Mouse (Mus musculus) CH12.LX (cell line): Measurements from ENCODE around the gene Actrt2. TPM values are rescaled to one million over a fixed set of nuclear protein-coding genes. Genes with fewer than 3 reads are reported as not detected.

Experiments
- DNase-seq: peaks from one replicate; pipeline ENCODE4 v3.0.0-alpha.2; 2013; ENCODE audit errors: extremely low read depth
- H3K27ac ChIP-seq: 2 replicates; pipeline ENCODE4 v1.5.1; 2012; ENCODE audit warnings: low read depth, mild to moderate bottlenecking, control low read depth, moderate library complexity; ENCODE audit not compliant: insufficient read depth
- H3K27me3 ChIP-seq: replicated peaks from 2 replicates; pipeline ENCODE3; 2012; ENCODE audit warnings: inconsistent platforms
- H3K36me3 ChIP-seq, 2 experiments: replicated peaks in 1 of 2; 2 replicates each; pipeline versions ENCODE3 to v1.6.1; 2012; ENCODE audit warnings: inconsistent platforms in 1 of 2, low read length in 1 of 2, mild to moderate bottlenecking in 1 of 2, mixed read lengths in 1 of 2, moderate library complexity in 1 of 2; ENCODE audit not compliant: control insufficient read depth in 1 of 2, insufficient read depth in 1 of 2
- H3K4me1 ChIP-seq, 2 experiments: 2 replicates each; pipeline ENCODE4 v1.6.1; 2012; ENCODE audit warnings: inconsistent platforms in 1 of 2, moderate library complexity in 1 of 2; ENCODE audit not compliant: insufficient read depth in 2 of 2, control insufficient read depth in 1 of 2
- H3K4me2 ChIP-seq: 2 replicates; pipeline ENCODE4 v1.6.1; 2012; ENCODE audit warnings: low read depth, mild to moderate bottlenecking, control low read depth; ENCODE audit not compliant: poor library complexity, insufficient read depth, severe bottlenecking
- H3K4me3 ChIP-seq, 3 experiments: fragments of 150-350 bp in 1 of 3; sonication (generic) in 1 of 3; replicated peaks in 1 of 3; 2 replicates each; pipeline versions ENCODE3 to v1.5.1; 2011 to 2012; ENCODE audit warnings: low read depth in 2 of 3, low read length in 2 of 3, mild to moderate bottlenecking in 2 of 3, moderate library complexity in 2 of 3, control low read depth in 1 of 3, improper control_type of control experiment in 1 of 3, inconsistent platforms in 1 of 3, mixed read lengths in 1 of 3; ENCODE audit not compliant: poor library complexity in 1 of 3
- H3K79me2 ChIP-seq: replicated peaks from 2 replicates; pipeline ENCODE4 v1.6.1; 2012; ENCODE audit warnings: mild to moderate bottlenecking, moderate library complexity; ENCODE audit not compliant: control insufficient read depth, poor library complexity, insufficient read depth, severe bottlenecking; ENCODE audit errors: extremely low read depth
- H3K9ac ChIP-seq: 2 replicates; pipeline ENCODE4 v1.6.1; 2012; ENCODE audit warnings: low read depth, mild to moderate bottlenecking, control low read depth, moderate library complexity; ENCODE audit not compliant: insufficient read depth
- H3K9me3 ChIP-seq: replicated peaks from 2 replicates; pipeline ENCODE3; 2012; ENCODE audit warnings: low read length, inconsistent platforms, mixed read lengths
- BHLHE40 ChIP-seq: IDR thresholded peaks from 2 replicates; pipeline ENCODE4 v1.6.1; 2011; ENCODE audit warnings: mild to moderate bottlenecking, low read depth, low read length, improper control_type of control experiment
- CHD1 ChIP-seq: IDR thresholded peaks from 2 replicates; pipeline ENCODE4 v1.6.1; 2012; ENCODE audit warnings: low read depth, low read length, improper control_type of control experiment, inconsistent platforms
- CTCF ChIP-seq, 2 experiments: IDR thresholded peaks in 1 of 2; conservative IDR thresholded peaks in 1 of 2; 2 replicates each; pipeline ENCODE4 v1.5.1; 2011 to 2012; ENCODE audit warnings: low read depth in 2 of 2, low read length in 2 of 2, improper control_type of control experiment in 1 of 2, inconsistent platforms in 1 of 2, mild to moderate bottlenecking in 1 of 2, moderate library complexity in 1 of 2
- E2F4 ChIP-seq: IDR thresholded peaks from 2 replicates; pipeline ENCODE4 v1.6.1; 2011; ENCODE audit warnings: low read depth, low read length, improper control_type of control experiment; ENCODE audit not compliant: insufficient replicate concordance
- ELF1 ChIP-seq: IDR thresholded peaks from 2 replicates; pipeline ENCODE4 v1.6.1; 2014; ENCODE audit warnings: low read depth, mild to moderate bottlenecking, inconsistent platforms, low read length, improper control_type of control experiment
- GABPA ChIP-seq: IDR thresholded peaks from 2 replicates; pipeline ENCODE4 v1.6.1; 2012; ENCODE audit warnings: low read depth, low read length, improper control_type of control experiment, inconsistent platforms; ENCODE audit not compliant: insufficient replicate concordance
- KAT2A ChIP-seq: IDR thresholded peaks from 2 replicates; pipeline ENCODE4 v1.6.1; 2012; ENCODE audit warnings: low read length, improper control_type of control experiment, inconsistent platforms; ENCODE audit not compliant: insufficient replicate concordance
- MAFK ChIP-seq: IDR thresholded peaks from 2 replicates; pipeline ENCODE4 v1.6.1; 2011; ENCODE audit warnings: low read length, improper control_type of control experiment; ENCODE audit not compliant: insufficient replicate concordance
- MEF2A ChIP-seq: IDR thresholded peaks from 2 replicates; pipeline ENCODE4 v1.6.1; 2014; ENCODE audit warnings: low read depth, mild to moderate bottlenecking, inconsistent platforms, low read length, improper control_type of control experiment, borderline replicate concordance
- MYC ChIP-seq: IDR thresholded peaks from 2 replicates; pipeline ENCODE4 v1.6.1; 2011; ENCODE audit warnings: low read depth, mild to moderate bottlenecking, improper control_type of control experiment, low read length
- PAX5 ChIP-seq: IDR thresholded peaks from 2 replicates; pipeline ENCODE4 v1.6.1; 2012; ENCODE audit warnings: low read length, inconsistent platforms, mixed read lengths
- RCOR1 ChIP-seq: conservative IDR thresholded peaks from 2 replicates; pipeline ENCODE4 v1.6.1; 2012; ENCODE audit warnings: low read depth, mild to moderate bottlenecking, inconsistent platforms, low read length, improper control_type of control experiment
- SIN3A ChIP-seq: IDR thresholded peaks from 2 replicates; pipeline ENCODE4 v1.6.1; 2012; ENCODE audit warnings: low read length, improper control_type of control experiment, inconsistent platforms
- SMC3 ChIP-seq: IDR thresholded peaks from 2 replicates; pipeline ENCODE4 v1.6.1; 2011; ENCODE audit warnings: low read depth, low read length, improper control_type of control experiment
- UBTF ChIP-seq: IDR thresholded peaks from 2 replicates; pipeline ENCODE4 v1.6.1; 2012; ENCODE audit warnings: low read depth, mild to moderate bottlenecking, inconsistent platforms, low read length, improper control_type of control experiment, moderate library complexity
- USF1 ChIP-seq: IDR thresholded peaks from 2 replicates; pipeline ENCODE4 v1.6.1; 2014; ENCODE audit warnings: low read depth, mild to moderate bottlenecking, inconsistent platforms, low read length, improper control_type of control experiment
- ZC3H11A ChIP-seq: IDR thresholded peaks from 2 replicates; pipeline ENCODE4 v1.6.1; 2012; ENCODE audit warnings: low read depth, mild to moderate bottlenecking, inconsistent platforms, low read length, improper control_type of control experiment
- ZNF384 ChIP-seq: IDR thresholded peaks from 2 replicates; pipeline ENCODE4 v1.6.1; 2012; ENCODE audit warnings: low read depth, low read length, improper control_type of control experiment, inconsistent platforms
- dilution Hi-C: fragments of 300-500 bp; cut with MboI; formaldehyde crosslinking; loops from 2 replicates; pipeline ENCODE4 v1.14.3; 2020; ENCODE audit warnings: low sequenced_read_pairs; ENCODE audit not compliant: extremely low pct_unique_long_range_greater_than_20kb, extremely low pct_ligation_motif_present
- in situ Hi-C: fragments of 300-500 bp; cut with MboI; formaldehyde crosslinking; loops from 3 replicates; pipeline ENCODE4 v1.14.3; 2019; ENCODE audit warnings: low sequenced_read_pairs, low pct_ligation_motif_present, low pct_unique_long_range_greater_than_20kb, mixed read lengths
- polyA plus RNA-seq: library from polyadenylated mRNA; unstranded; fragments of >175 nt; gene quantifications from 2 replicates; pipeline ENCODE4 v1.2.1, GENCODE M21; 2012; ENCODE audit warnings: low read depth; ENCODE audit not compliant: insufficient read length
- total RNA-seq, 2 experiments: library from RNA; depleted of rRNA; stranded (reverse); fragments of 300-350 nt in 1 of 2; fragments of >200 nt in 1 of 2; gene quantifications; 2 replicates each; pipeline ENCODE4 v1.2.3; 2012 to 2014

Actrt2 gene
- total and polyA plus RNA-seq, 3 experiments, result not detected

GRCm38 (mm10) chr4:154636721-154637311 lies 30.9 kb downstream of the Actrt2 start, which contains the start of gene Prdm16:
TSS of gene Prdm16 (minus strand) at chr4:154636873.
- H3K36me3 ChIP-seq, result no peaks in the 10 kb centered on the region
- no peak within 1 kb of the TSS for H3K4me2 ChIP-seq
- dilution Hi-C loops, result no loop called here
- no peak within 1 kb of the TSS for H3K27ac ChIP-seq
- no peak for TF ChIP-seq SMC3
- no peak for TF ChIP-seq MAFK
- TF ChIP-seq ZC3H11A, result no peak
- no peak for TF ChIP-seq USF1
- TF ChIP-seq RCOR1, result no peak
- TF ChIP-seq ELF1, result no peak
- TF ChIP-seq CTCF (conservative IDR thresholded peaks at IDR 0.05 in 1 of 2, IDR thresholded peaks at IDR 0.05 in 1 of 2; ENCODE audit: low read depth in 2 of 2, low read length in 2 of 2), result no peak
- TF ChIP-seq ZNF384, result no peak
- no peak for TF ChIP-seq UBTF
- TF ChIP-seq MYC, result no peak
- TF ChIP-seq PAX5, result no peak
- TF ChIP-seq BHLHE40, result no peak
- no peak for TF ChIP-seq SIN3A
- TF ChIP-seq KAT2A, result no peak
- no peak for TF ChIP-seq CHD1
- H3K4me3 ChIP-seq, result no peak within 1 kb of the TSS
- in situ Hi-C loops, result no loop called here
- no peaks in the 10 kb centered on the region for H3K4me1 ChIP-seq
- H3K9ac ChIP-seq, result no peak within 1 kb of the TSS
- DNase-seq, result no peak
- no peaks in the 10 kb centered on the region for H3K79me2 ChIP-seq
- H3K9me3 ChIP-seq, result peaks cover 88% of the 10 kb centered on the region
- H3K27me3 ChIP-seq, result no peaks in the 10 kb centered on the region

- no peak overlapping the region for H3K4me3 ChIP-seq
- peaks cover 87% of the 10 kb centered on the region for H3K9me3 ChIP-seq
- H3K27me3 ChIP-seq, result no peaks in the 10 kb centered on the region
- H3K27ac ChIP-seq, result no peak overlapping the region
- no peak overlapping the region for H3K9ac ChIP-seq
- dilution Hi-C loops, result no loop called here
- TF ChIP-seq ZNF384 (no peak), GABPA (no peak), MEF2A (no peak), BHLHE40 (no peak), E2F4 (no peak)
- no peak for DNase-seq
- in situ Hi-C loops, result no loop called here
- no peaks in the 10 kb centered on the region for H3K4me1 ChIP-seq
- H3K79me2 ChIP-seq, result no peaks in the 10 kb centered on the region
- H3K36me3 ChIP-seq, result no peaks in the 10 kb centered on the region
- H3K4me2 ChIP-seq, result no peak overlapping the region
These were observed 31.6 kb downstream of the Actrt2 start for GRCm38 (mm10) chr4:154636053-154636433.
